Mouse (Mus musculus): ENCODE results near the gene Blvrb. TPM values are rescaled to one million over a fixed set of nuclear protein-coding genes. Genes with fewer than 3 reads are reported as not detected.

The Blvrb gene
- polyA plus RNA-seq, 1 experiment, result 78.4 TPM

- peak within 1 kb of the TSS; percentile 78 for H3ac ChIP-seq (ENCODE audit: control insufficient read depth, insufficient read length, low read depth)
- peak within 1 kb of the TSS; percentile 68 for H3K4me3 ChIP-seq (ENCODE audit: insufficient read depth, poor library complexity, severe bottlenecking)
- peaks cover 23% of the 10 kb centered on the region for H3K36me3 ChIP-seq (ENCODE audit: control insufficient read depth, insufficient read depth)
- no peaks in the 10 kb centered on the region for H3K27me3 ChIP-seq (ENCODE audit: control insufficient read depth, insufficient read depth, insufficient read length)
- TF ChIP-seq CTCF (IDR thresholded peaks at IDR 0.05; ENCODE audit: control insufficient read depth, insufficient read depth, insufficient read length) (peak; percentile 17), CEBPB (IDR thresholded peaks at IDR 0.05; ENCODE audit: low read depth) (no peak), MAX (IDR thresholded peaks at IDR 0.05) (peak; percentile 54)
- peaks cover 23% of the 10 kb centered on the region for H3K79me3 ChIP-seq (ENCODE audit: low read depth)
- peaks cover 34% of the 10 kb centered on the region for H3K79me2 ChIP-seq (ENCODE audit: control insufficient read depth, insufficient read depth)
Measured at GRCm38 (mm10) chr7:27486770-27487697, 39.3 kb downstream of the Blvrb start, which contains the start of gene Sertad1. TSS of gene Sertad1 (plus strand) at chr7:27486910.

- Histone ChIP-seq H3K36me3 (ENCODE audit: control insufficient read depth, insufficient read depth) (peaks cover 23% of the 10 kb centered on the region), H3K4me3 (ENCODE audit: insufficient read depth, poor library complexity, severe bottlenecking) (peak overlapping the region; percentile 68), H3K79me3 (ENCODE audit: low read depth) (peaks cover 23% of the 10 kb centered on the region), H3K27me3 (ENCODE audit: control insufficient read depth, insufficient read depth, insufficient read length) (no peaks in the 10 kb centered on the region), H3ac (ENCODE audit: control insufficient read depth, insufficient read length, low read depth) (peak overlapping the region; percentile 78), H3K79me2 (ENCODE audit: control insufficient read depth, insufficient read depth) (peaks cover 34% of the 10 kb centered on the region)
- TF ChIP-seq FOSL1 (IDR thresholded peaks at IDR 0.05; ENCODE audit: insufficient read depth, low read length, poor library complexity, severe bottlenecking), result no peak
- no peak for TF ChIP-seq MYOD1 (IDR thresholded peaks at IDR 0.05; ENCODE audit: control insufficient read depth, insufficient read length, low read depth)
- no peak for TF ChIP-seq CEBPB (IDR thresholded peaks at IDR 0.05; ENCODE audit: low read depth)
- no peak for TF ChIP-seq MAX (IDR thresholded peaks at IDR 0.05)
- TF ChIP-seq MYOG (IDR thresholded peaks at IDR 0.05; ENCODE audit: control insufficient read depth, extremely low read depth, insufficient read length), result no peak
- TF ChIP-seq USF1 (IDR thresholded peaks at IDR 0.05; ENCODE audit: low read depth), result no peak
- no peak for TF ChIP-seq CTCF (IDR thresholded peaks at IDR 0.05; ENCODE audit: control insufficient read depth, insufficient read depth, insufficient read length)
Measured at GRCm38 (mm10) chr7:27487740-27488268, 40.0 kb downstream of the Blvrb start.

- Histone ChIP-seq H3K79me2 (ENCODE audit: control insufficient read depth, insufficient read depth) (peaks cover 34% of the 10 kb centered on the region), H3K79me3 (ENCODE audit: low read depth) (peaks cover 23% of the 10 kb centered on the region), H3K27me3 (ENCODE audit: control insufficient read depth, insufficient read depth, insufficient read length) (no peaks in the 10 kb centered on the region), H3K4me3 (ENCODE audit: insufficient read depth, poor library complexity, severe bottlenecking) (no peak overlapping the region), H3K36me3 (ENCODE audit: control insufficient read depth, insufficient read depth) (peaks cover 23% of the 10 kb centered on the region), H3ac (ENCODE audit: control insufficient read depth, insufficient read length, low read depth) (peak overlapping the region; percentile 20)
- TF ChIP-seq USF1 (IDR thresholded peaks at IDR 0.05; ENCODE audit: low read depth) (no peak), CTCF (IDR thresholded peaks at IDR 0.05; ENCODE audit: control insufficient read depth, insufficient read depth, insufficient read length) (no peak), MAX (IDR thresholded peaks at IDR 0.05) (no peak), MYOG (IDR thresholded peaks at IDR 0.05; ENCODE audit: control insufficient read depth, extremely low read depth, insufficient read length) (no peak), CEBPB (IDR thresholded peaks at IDR 0.05; ENCODE audit: low read depth) (no peak), MYOD1 (IDR thresholded peaks at IDR 0.05; ENCODE audit: control insufficient read depth, insufficient read length, low read depth) (no peak), FOSL1 (IDR thresholded peaks at IDR 0.05; ENCODE audit: insufficient read depth, low read length, poor library complexity, severe bottlenecking) (no peak)
Measured at GRCm38 (mm10) chr7:27489270-27489869, 41.6 kb downstream of the Blvrb start.

GRCm38 (mm10) chr7:27490227-27490542 is 42.4 kb downstream of the Blvrb start:
- H3K27me3 ChIP-seq (ENCODE audit: control insufficient read depth, insufficient read depth, insufficient read length), result no peaks in the 10 kb centered on the region
- TF ChIP-seq FOSL1 (IDR thresholded peaks at IDR 0.05; ENCODE audit: insufficient read depth, low read length, poor library complexity, severe bottlenecking) (no peak), CTCF (IDR thresholded peaks at IDR 0.05; ENCODE audit: control insufficient read depth, insufficient read depth, insufficient read length) (no peak), USF1 (IDR thresholded peaks at IDR 0.05; ENCODE audit: low read depth) (no peak), MYOD1 (IDR thresholded peaks at IDR 0.05; ENCODE audit: control insufficient read depth, insufficient read length, low read depth) (no peak), MAX (IDR thresholded peaks at IDR 0.05) (no peak), CEBPB (IDR thresholded peaks at IDR 0.05; ENCODE audit: low read depth) (no peak), MYOG (IDR thresholded peaks at IDR 0.05; ENCODE audit: control insufficient read depth, extremely low read depth, insufficient read length) (no peak)
- H3K4me3 ChIP-seq (ENCODE audit: insufficient read depth, poor library complexity, severe bottlenecking), result no peak overlapping the region
- no peak overlapping the region for H3ac ChIP-seq (ENCODE audit: control insufficient read depth, insufficient read length, low read depth)
- peaks cover 23% of the 10 kb centered on the region for H3K79me3 ChIP-seq (ENCODE audit: low read depth)
- H3K36me3 ChIP-seq (ENCODE audit: control insufficient read depth, insufficient read depth), result peaks cover 23% of the 10 kb centered on the region
- H3K79me2 ChIP-seq (ENCODE audit: control insufficient read depth, insufficient read depth), result peaks cover 34% of the 10 kb centered on the region

GRCm38 (mm10) chr7:27490543-27491329 is 43.0 kb downstream of the Blvrb start:
- Histone ChIP-seq H3K4me3 (ENCODE audit: insufficient read depth, poor library complexity, severe bottlenecking) (no peak overlapping the region), H3K79me3 (ENCODE audit: low read depth) (peaks cover 23% of the 10 kb centered on the region), H3K27me3 (ENCODE audit: control insufficient read depth, insufficient read depth, insufficient read length) (no peaks in the 10 kb centered on the region), H3K79me2 (ENCODE audit: control insufficient read depth, insufficient read depth) (peaks cover 34% of the 10 kb centered on the region), H3K36me3 (ENCODE audit: control insufficient read depth, insufficient read depth) (peaks cover 23% of the 10 kb centered on the region), H3ac (ENCODE audit: control insufficient read depth, insufficient read length, low read depth) (peak overlapping the region; percentile 27)
- TF ChIP-seq CTCF (IDR thresholded peaks at IDR 0.05; ENCODE audit: control insufficient read depth, insufficient read depth, insufficient read length) (peak; percentile 41), MAX (IDR thresholded peaks at IDR 0.05) (peak; percentile 28), FOSL1 (IDR thresholded peaks at IDR 0.05; ENCODE audit: insufficient read depth, low read length, poor library complexity, severe bottlenecking) (no peak)

Measured in C2C12 (cell line).